Mouse (Mus musculus) MEL (cell line): ENCODE measurements around the gene Krtap5-4. TPM values are rescaled to one million over a fixed set of nuclear protein-coding genes. Genes with fewer than 3 reads are reported as not detected.
A peak's percentile ranks its signal among the peaks of the same experiment; 100 is the strongest.

Experiments used
- DNase-seq: peaks from one replicate; pipeline ENCODE4 v3.0.0; 2011; ENCODE audit warnings: low read depth, low spot score
- H3K27ac ChIP-seq: 2 replicates; pipeline ENCODE4 v1.5.1; 2012; ENCODE audit warnings: low read depth, mild to moderate bottlenecking, control low read depth, low read length, moderate library complexity; ENCODE audit not compliant: control insufficient read depth
- H3K27me3 ChIP-seq, 2 experiments: fragments of 150-350 bp in 1 of 2; sonication (generic) in 1 of 2; 2 replicates each; pipeline ENCODE4 v1.6.1; 2012; ENCODE audit warnings: low read length in 2 of 2, mild to moderate bottlenecking in 2 of 2, improper control_type of control experiment in 1 of 2, moderate library complexity in 1 of 2; ENCODE audit not compliant: insufficient read depth in 2 of 2, control insufficient read depth in 1 of 2
- H3K36me3 ChIP-seq, 2 experiments: 2 replicates each; pipeline ENCODE4 v1.6.1; 2012 to 2014; ENCODE audit warnings: low read length in 2 of 2, improper control_type of control experiment in 1 of 2, inconsistent platforms in 1 of 2, mild to moderate bottlenecking in 1 of 2; ENCODE audit not compliant: insufficient read depth in 2 of 2, control insufficient read depth in 1 of 2
- H3K4me1 ChIP-seq, 2 experiments: fragments of 150-350 bp in 1 of 2; sonication (generic) in 1 of 2; 2 replicates each; pipeline ENCODE4 v1.6.1; 2012; ENCODE audit warnings: low read length in 2 of 2, improper control_type of control experiment in 1 of 2, mild to moderate bottlenecking in 1 of 2; ENCODE audit not compliant: insufficient read depth in 2 of 2, control insufficient read depth in 1 of 2
- H3K4me3 ChIP-seq, 2 experiments: fragments of 150-350 bp in 1 of 2; sonication (generic) in 1 of 2; 2 replicates each; pipeline ENCODE4 v1.5.1; 2012; ENCODE audit warnings: low read depth in 2 of 2, low read length in 2 of 2, mild to moderate bottlenecking in 2 of 2, moderate library complexity in 2 of 2, control low read depth in 1 of 2, improper control_type of control experiment in 1 of 2; ENCODE audit not compliant: control insufficient read depth in 1 of 2, insufficient read depth in 1 of 2
- H3K79me2 ChIP-seq: 2 replicates; pipeline ENCODE4 v1.6.1; 2012; ENCODE audit warnings: mild to moderate bottlenecking, low read length, moderate library complexity; ENCODE audit not compliant: control insufficient read depth, poor library complexity, insufficient read depth
- H3K9ac ChIP-seq: 2 replicates; pipeline ENCODE4 v1.6.1; 2012; ENCODE audit warnings: low read depth, mild to moderate bottlenecking, control low read depth, low read length, moderate library complexity; ENCODE audit not compliant: control insufficient read depth, poor library complexity, severe bottlenecking
- H3K9me3 ChIP-seq: fragments of 150-350 bp; sonication (generic); replicated peaks from 2 replicates; pipeline ENCODE4 v1.6.1; 2012; ENCODE audit warnings: mild to moderate bottlenecking, low read length, improper control_type of control experiment, moderate library complexity; ENCODE audit not compliant: insufficient read depth
- BHLHE40 ChIP-seq: IDR thresholded peaks from 2 replicates; pipeline ENCODE4 v1.6.1; 2012; ENCODE audit warnings: low read depth, mild to moderate bottlenecking, inconsistent platforms, low read length, improper control_type of control experiment, borderline replicate concordance
- CHD2 ChIP-seq: IDR thresholded peaks from 2 replicates; pipeline ENCODE4 v1.6.1; 2011; ENCODE audit warnings: low read length, improper control_type of control experiment
- CTCF ChIP-seq, 3 experiments: IDR thresholded peaks in 2 of 3; conservative IDR thresholded peaks in 1 of 3; 2 replicates each; pipeline ENCODE4 v1.5.1; 2011 to 2012; ENCODE audit warnings: low read length in 3 of 3, low read depth in 2 of 3, mild to moderate bottlenecking in 2 of 3, improper control_type of control experiment in 1 of 3, inconsistent platforms in 1 of 3, mixed read lengths in 1 of 3, moderate library complexity in 1 of 3; ENCODE audit not compliant: control insufficient read depth in 1 of 3, insufficient read depth in 1 of 3, poor library complexity in 1 of 3, severe bottlenecking in 1 of 3
- EP300 ChIP-seq, 2 experiments: IDR thresholded peaks; 2 replicates each; pipeline ENCODE4 v1.6.1; 2011; ENCODE audit warnings: improper control_type of control experiment in 2 of 2, low read length in 2 of 2, low read depth in 1 of 2, mild to moderate bottlenecking in 1 of 2
- KAT2A ChIP-seq: conservative IDR thresholded peaks from 2 replicates; pipeline ENCODE4 v1.6.1; 2012; ENCODE audit warnings: low read depth, low read length, improper control_type of control experiment, inconsistent platforms
- MAFK ChIP-seq: IDR thresholded peaks from 2 replicates; pipeline ENCODE4 v1.6.1; 2011; ENCODE audit warnings: low read depth, mild to moderate bottlenecking, low read length, improper control_type of control experiment, borderline replicate concordance
- MAX ChIP-seq: IDR thresholded peaks from 2 replicates; pipeline ENCODE4 v1.6.1; 2011; ENCODE audit warnings: low read length, improper control_type of control experiment
- MXI1 ChIP-seq: IDR thresholded peaks from 2 replicates; pipeline ENCODE4 v1.6.1; 2011; ENCODE audit warnings: mild to moderate bottlenecking, low read depth, low read length, improper control_type of control experiment
- MYC ChIP-seq: IDR thresholded peaks from 2 replicates; pipeline ENCODE4 v1.6.1; 2011; ENCODE audit warnings: low read depth, mild to moderate bottlenecking, low read length, improper control_type of control experiment, moderate library complexity
- POLR2AphosphoS5 ChIP-seq: IDR thresholded peaks from 2 replicates; pipeline ENCODE4 v1.6.1; 2012; ENCODE audit warnings: low read depth, borderline replicate concordance, mild to moderate bottlenecking, inconsistent platforms, low read length, moderate library complexity, mixed read lengths
- SMC3 ChIP-seq: IDR thresholded peaks from 2 replicates; pipeline ENCODE4 v1.6.1; 2011; ENCODE audit warnings: low read depth, low read length, improper control_type of control experiment
- TAL1 ChIP-seq: IDR thresholded peaks from 2 replicates; pipeline ENCODE4 v1.6.1; 2012; ENCODE audit warnings: mild to moderate bottlenecking, inconsistent platforms, low read length, moderate library complexity, mixed read lengths
- USF1 ChIP-seq: IDR thresholded peaks from 2 replicates; pipeline ENCODE4 v1.6.1; 2014; ENCODE audit warnings: low read depth, mild to moderate bottlenecking, inconsistent platforms, low read length, improper control_type of control experiment, moderate library complexity
- USF2 ChIP-seq, 2 experiments: IDR thresholded peaks; 2 replicates each; pipeline ENCODE4 v1.6.1; 2011 to 2012; ENCODE audit warnings: improper control_type of control experiment in 2 of 2, low read length in 2 of 2, borderline replicate concordance in 1 of 2, inconsistent platforms in 1 of 2, low read depth in 1 of 2, mild to moderate bottlenecking in 1 of 2; ENCODE audit not compliant: insufficient read depth in 1 of 2
- polyA plus RNA-seq, 2 experiments: library from polyadenylated mRNA; stranded (reverse) in 1 of 2; unstranded in 1 of 2; fragments of >175 nt in 1 of 2; fragments of >200 nt in 1 of 2; gene quantifications; 2 replicates each; pipeline versions ENCODE4 v1.2.1 to v1.2.4; 2012; ENCODE audit warnings: low replicate concordance in 2 of 2, low read depth in 1 of 2; ENCODE audit not compliant: insufficient read length in 2 of 2, insufficient read depth in 1 of 2, missing spikeins in 1 of 2
- total RNA-seq: library from RNA; depleted of rRNA; stranded (reverse); fragments of 300-350 nt; gene quantifications from 2 replicates; pipeline ENCODE4 v1.2.3, GENCODE M21; 2012

The Krtap5-4 gene
- total and polyA plus RNA-seq, 3 experiments: not detected

- H3K27ac ChIP-seq: no peak overlapping the region
- no peaks in the 10 kb centered on the region for H3K36me3 ChIP-seq
- no peaks in the 10 kb centered on the region for H3K9me3 ChIP-seq
- no peaks in the 10 kb centered on the region for H3K27me3 ChIP-seq
- no peak for TF ChIP-seq CHD2
- no peak for TF ChIP-seq SMC3
- TF ChIP-seq CTCF (IDR thresholded peaks at IDR 0.05 in 2 of 3, conservative IDR thresholded peaks at IDR 0.05 in 1 of 3; ENCODE audit: control insufficient read depth in 1 of 3, insufficient read depth in 1 of 3, low read depth in 2 of 3, low read length in 3 of 3, poor library complexity in 1 of 3, severe bottlenecking in 1 of 3): no peak
- TF ChIP-seq KAT2A: no peak
- no peak for TF ChIP-seq POLR2AphosphoS5
- no peak for TF ChIP-seq EP300 (IDR thresholded peaks at IDR 0.05; ENCODE audit: low read depth in 1 of 2, low read length in 2 of 2)
- TF ChIP-seq TAL1: no peak
- TF ChIP-seq MYC: no peak
- peaks cover 0 to 4% of the 10 kb centered on the region in 2 experiments; a peak in 1 of 4 replicates for H3K4me1 ChIP-seq
- no peak for DNase-seq
- H3K4me3 ChIP-seq: no peak overlapping the region
- no peak overlapping the region for H3K9ac ChIP-seq
- no peaks in the 10 kb centered on the region for H3K79me2 ChIP-seq
These were observed 31.8 kb downstream of the Krtap5-4 start for GRCm38 (mm10) chr7:142335151-142335550.

DNA sequence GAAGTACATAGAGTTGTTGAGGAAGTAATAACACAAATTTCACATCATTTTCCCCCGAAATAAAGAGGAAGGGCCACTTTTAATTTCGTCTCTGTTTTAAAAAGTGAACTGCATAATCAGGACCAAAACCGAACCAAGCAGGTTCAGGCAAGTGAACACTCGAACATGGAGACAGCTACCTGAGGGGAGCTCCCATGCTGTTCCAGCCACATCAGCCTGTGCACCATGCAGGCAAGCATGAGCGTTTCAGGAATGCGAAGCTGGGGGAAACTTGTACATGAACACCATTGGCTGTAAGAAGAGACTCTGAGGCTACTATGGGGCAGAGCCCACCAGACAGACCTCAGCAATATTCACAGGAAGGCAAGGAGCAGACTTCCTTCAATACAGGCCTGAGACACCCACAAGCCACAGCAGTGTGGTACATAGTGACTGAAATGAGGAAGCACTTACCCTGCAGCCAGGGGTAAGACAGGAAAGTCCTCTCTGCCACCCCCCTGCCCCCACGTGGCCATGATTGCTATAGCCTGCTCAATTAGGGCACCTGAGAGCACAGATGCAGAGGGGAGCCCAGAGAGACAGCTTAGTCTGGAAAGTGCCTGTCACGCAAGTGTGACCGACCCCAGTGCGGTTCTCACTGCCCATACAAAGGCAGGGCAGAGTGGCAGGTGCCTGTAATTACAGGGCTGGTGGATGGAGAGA, 37.1 kb downstream of the Krtap5-4 start:
- H3K4me3 ChIP-seq: no peak overlapping the region
- H3K36me3 ChIP-seq: no peaks in the 10 kb centered on the region
- TF ChIP-seq MXI1 (no peak), USF1 (peak; percentile 72), MAX (peak; percentile 53; the same call in 1 of the 2 replicates), CTCF (IDR thresholded peaks at IDR 0.05 in 2 of 3, conservative IDR thresholded peaks at IDR 0.05 in 1 of 3; ENCODE audit: control insufficient read depth in 1 of 3, insufficient read depth in 1 of 3, low read depth in 2 of 3, low read length in 3 of 3, poor library complexity in 1 of 3, severe bottlenecking in 1 of 3) (peak in 2 of 3 experiments; percentile 31 to 49; a peak in 4 of 6 replicates), USF2 (IDR thresholded peaks at IDR 0.05; ENCODE audit: borderline replicate concordance in 1 of 2, insufficient read depth in 1 of 2, low read depth in 1 of 2, low read length in 2 of 2) (0 out of 4 replicates have a peak, but pooled peaks of 1 of the 2 experiments have one; percentile 12), BHLHE40 (no peak), SMC3 (peak; percentile 29; the same call in 1 of the 2 replicates), MAFK (no peak), POLR2AphosphoS5 (no peak)
- no peak overlapping the region for H3K9ac ChIP-seq
- no peaks in the 10 kb centered on the region for H3K79me2 ChIP-seq
- 0 out of 4 replicates have a peak, but pooled peaks cover 2 to 9% of the 10 kb centered on the region in 2 experiments for H3K4me1 ChIP-seq
- peak; percentile 71 for DNase-seq
- H3K27ac ChIP-seq: no peak overlapping the region
- H3K9me3 ChIP-seq: no peaks in the 10 kb centered on the region
- no peaks in the 10 kb centered on the region for H3K27me3 ChIP-seq
